Mouse (Mus musculus): ENCODE results near the gene Acad11.

DNA sequence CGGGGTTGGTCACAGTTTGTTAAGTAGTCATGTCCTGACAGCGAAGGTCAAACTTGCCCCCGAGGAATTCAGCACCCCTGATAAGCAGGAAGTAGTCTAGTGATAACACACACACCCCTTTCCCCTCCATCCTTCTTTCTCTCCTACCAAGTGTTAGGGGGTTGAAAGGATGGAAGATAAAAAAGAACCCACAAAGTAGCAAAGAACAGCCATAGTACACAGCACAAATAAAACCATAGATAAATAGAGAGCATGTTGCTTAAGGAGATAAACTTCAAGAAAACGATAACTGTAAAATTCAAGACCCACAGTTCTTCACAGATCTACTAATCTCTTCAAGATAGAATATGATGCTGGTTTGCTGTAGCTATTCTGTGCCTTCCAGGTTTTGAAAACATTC lies 7.1 kb downstream of the Acad11 start:
- TF ChIP-seq CTCF (IDR thresholded peaks at IDR 0.05; ENCODE audit: low read depth, low read length) (no peak), EP300 (IDR thresholded peaks at IDR 0.05; ENCODE audit: insufficient read depth, low read depth, low read length) (no peak)

All from ES-Bruce4 (cell line).